ENCODE assay signal across 22 mouse cellular contexts in the genomic region with DNA sequence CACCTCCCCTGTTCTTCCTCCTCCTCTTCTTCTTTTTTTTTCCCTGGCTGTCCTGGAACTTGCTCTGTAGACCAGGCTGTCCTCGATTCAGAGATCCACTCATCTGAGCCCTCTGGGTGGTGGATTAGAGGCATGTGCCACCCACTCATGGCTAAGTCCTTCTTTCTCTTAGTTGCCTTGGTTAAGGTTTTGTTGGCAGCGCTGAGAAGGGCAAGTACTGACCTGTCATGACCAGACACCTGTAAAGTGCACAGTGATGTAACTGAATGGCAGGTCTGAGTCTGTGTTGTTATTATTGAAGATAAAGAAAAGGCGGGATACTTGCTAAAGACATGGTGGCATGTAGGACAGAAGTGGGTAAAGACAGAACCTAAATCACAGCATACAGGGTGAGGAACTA. TPM values are rescaled to one million over a fixed set of nuclear protein-coding genes. Genes with fewer than 3 reads are reported as not detected.
"Had no signal": no experiment of that assay in that cellular context is flagged by ENCODE, and none has a peak within 500 bp of the region (broad histone marks: within the 10 kb centered on the region; RNA-seq: fewer than 3 reads in every experiment).

No protein-coding gene starts in this region.

- DNase-seq: heart, postnatal 10 days; heart, postnatal 14 days; heart, postnatal 36 days; heart, postnatal 4 days; kidney, adult 11 months; kidney, adult 18-20 months; kidney, adult 2 months; kidney, adult 8-10 months; kidney, adult 9 months; kidney, postnatal 10 days; kidney, postnatal 14 days; kidney, postnatal 25 days; kidney, postnatal 36 days; kidney, postnatal 4 days; layer of hippocampus, adult 9-11 months; layer of hippocampus, postnatal 36 days had no signal

RNA-seq across cellular contexts. Expression of gene Hhipl2, which starts 14.6 kb away (rescaled TPM):
- total RNA-seq: heart, postnatal 10 days; heart, postnatal 4 days; hematopoietic stem cell, adult 5-6 weeks; hindbrain, postnatal 0 days; layer of hippocampus, postnatal 10 days had no signal
- polyA plus RNA-seq: heart, embryonic 13.5 days; intestine, embryonic 15.5 days; intestine, postnatal 0 days had no signal
